Mouse (Mus musculus) c-Kit-positive CD71-negative TER-119-negative erythroid progenitor cells, embryonic 14.5 days (primary cell): ENCODE data around the gene Rps15.

ENCODE experiments used
- DNase-seq: peaks from one replicate; pipeline ENCODE4 v3.0.0-alpha.2; 2013; ENCODE audit warnings: low read depth

The Rps15 gene

DNA sequence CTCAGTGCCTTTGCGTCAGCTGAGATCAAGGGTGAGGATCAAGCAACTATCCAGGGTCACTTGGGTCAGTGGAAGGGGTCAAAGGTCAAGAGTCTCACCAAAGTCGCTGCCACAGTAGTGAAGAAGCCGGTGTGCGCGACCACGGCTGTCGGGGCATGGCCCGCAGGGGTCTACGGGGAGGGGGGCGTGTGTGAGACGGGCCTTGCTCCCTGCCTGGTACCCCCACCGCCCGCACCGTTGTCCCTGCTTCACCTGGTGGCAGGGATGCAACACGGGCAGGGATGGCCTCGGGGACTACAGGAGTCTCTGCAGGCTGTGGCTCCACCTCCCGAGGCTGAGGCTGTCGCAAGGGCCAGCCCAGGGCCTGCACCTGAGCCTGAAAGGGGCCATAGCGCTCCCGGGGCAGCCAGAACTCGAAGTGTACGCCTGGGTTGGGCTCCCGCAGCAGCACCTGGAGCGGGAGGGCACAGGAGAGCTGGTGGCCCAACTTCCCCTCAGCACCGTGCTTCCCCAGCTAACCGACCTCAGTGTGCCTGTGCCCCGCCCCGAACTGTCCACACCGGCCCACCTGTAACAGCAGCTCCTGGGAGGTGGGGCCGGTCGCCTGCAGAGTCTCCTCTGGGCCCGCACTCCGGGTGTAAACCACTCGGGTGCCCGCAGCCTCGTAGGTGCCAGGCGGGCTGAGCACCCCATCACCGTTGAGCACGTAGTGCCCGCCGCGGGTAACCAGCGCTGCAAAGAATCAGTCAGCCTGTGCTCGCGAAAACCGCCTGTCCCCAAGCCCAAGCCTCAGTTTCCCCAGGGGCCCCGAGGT, 49.4 kb downstream of the Rps15 start:
- DNase-seq = no peak

GRCm38 (mm10) chr10:80342305-80342748, 50.1 kb downstream of the Rps15 start:
- no peak for DNase-seq

GRCm38 (mm10) chr10:80342749-80343424, 50.6 kb downstream of the Rps15 start:
- DNase-seq = peak; percentile 82

DNA sequence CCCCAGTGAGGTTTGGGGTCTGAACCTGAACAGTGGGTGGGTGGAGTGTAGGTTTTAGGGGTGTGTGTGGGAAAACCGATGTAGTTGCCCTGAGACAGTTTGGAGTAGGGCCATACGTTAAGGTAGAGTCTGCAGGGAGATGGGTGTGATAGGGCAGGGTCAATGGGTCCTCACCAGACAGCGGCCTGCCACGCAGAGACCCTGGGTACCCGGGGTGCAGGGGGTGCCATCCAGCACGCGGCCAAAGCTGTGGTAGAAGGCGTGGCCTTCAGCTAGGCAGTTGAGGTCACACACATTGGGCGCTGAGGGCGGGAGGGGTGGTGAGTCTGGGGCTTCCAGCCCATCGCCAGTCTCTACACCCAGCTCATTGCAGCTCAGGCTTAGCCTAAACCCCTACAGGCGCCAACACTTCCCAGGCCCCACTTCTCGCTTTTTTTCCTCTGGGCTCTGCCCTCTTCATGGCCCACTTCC, 51.2 kb downstream of the Rps15 start:
- no peak for DNase-seq
